Mouse (Mus musculus): ENCODE measurements around the gene Lrp11. TPM values are rescaled to one million over a fixed set of nuclear protein-coding genes. Genes with fewer than 3 reads are reported as not detected.

The Lrp11 gene
- total RNA-seq, 2 experiments from 2014 or later = 15.2 to 16.2 TPM

- DNase-seq = no peak
Observed at GRCm38 (mm10) chr10:7623861-7624518, 34.4 kb downstream of the Lrp11 start.

GRCm38 (mm10) chr10:7629092-7629491 lies 39.5 kb downstream of the Lrp11 start:
- no peak for DNase-seq

GRCm38 (mm10) chr10:7630286-7630685 lies 40.7 kb downstream of the Lrp11 start:
- no peak for DNase-seq

- no peak for DNase-seq
Observed at GRCm38 (mm10) chr10:7630951-7631720, 41.5 kb downstream of the Lrp11 start.

- no peak for DNase-seq
Observed at GRCm38 (mm10) chr10:7640366-7640765, 50.8 kb downstream of the Lrp11 start.

- no peak for DNase-seq
Observed at GRCm38 (mm10) chr10:7645911-7646310, 56.3 kb downstream of the Lrp11 start.

GRCm38 (mm10) chr10:7649059-7649458 lies 59.5 kb downstream of the Lrp11 start:
- no peak for DNase-seq

- no peak for DNase-seq
Observed at GRCm38 (mm10) chr10:7651057-7651456, 61.5 kb downstream of the Lrp11 start.

- DNase-seq = peak in 1 of 2 experiments; percentile 77
Observed at GRCm38 (mm10) chr10:7662471-7663141, 73.0 kb downstream of the Lrp11 start.

GRCm38 (mm10) chr10:7663159-7664026 lies 73.8 kb downstream of the Lrp11 start:
- DNase-seq = peak; percentile 95 to 98

GRCm38 (mm10) chr10:7664027-7664526 lies 74.5 kb downstream of the Lrp11 start:
- DNase-seq = no peak

GRCm38 (mm10) chr10:7664889-7665288 lies 75.3 kb downstream of the Lrp11 start:
- DNase-seq = no peak

GRCm38 (mm10) chr10:7667342-7667802 lies 77.8 kb downstream of the Lrp11 start, which contains the start of gene Nup43:
TSS of gene Nup43 (plus strand) at chr10:7667503.
- peak; percentile 92 to 93 for DNase-seq

GRCm38 (mm10) chr10:7673673-7674072 lies 84.1 kb downstream of the Lrp11 start:
- peak in 1 of 2 experiments; percentile 34 for DNase-seq

Other genes starting within 250 kb of the Lrp11 start
- gene Ulbp1, start 116.2 kb upstream of the Lrp11 start, total RNA-seq (2021) = 1 to 10 TPM; 3.7 to 8.1 TPM
- gene Nup43, start 77.7 kb downstream of the Lrp11 start, total RNA-seq (2021) = 10 to 100 TPM; 10.1 to 11.2 TPM
- 10 to 100 TPM; 71.4 to 78.4 TPM for gene Pcmt1, start 91.3 kb downstream of the Lrp11 start, total RNA-seq (2021)
- gene Lats1, start 91.4 kb downstream of the Lrp11 start, total RNA-seq (2021) = 10 to 100 TPM; 57.1 to 59.3 TPM
- 10 to 100 TPM; 30.6 to 32.6 TPM for gene Katna1, start 136.2 kb downstream of the Lrp11 start, total RNA-seq (2021)
- 100 to 1,000 TPM; 186 to 323 TPM for gene Ginm1, start 203.0 kb downstream of the Lrp11 start, total RNA-seq (2021)
- 10 to 100 TPM; 21.4 to 27.8 TPM for gene Ppil4, start 203.1 kb downstream of the Lrp11 start, total RNA-seq (2021)
- under 1 TPM; 0.13 to 0.33 TPM for gene Zc3h12d, start 242.7 kb downstream of the Lrp11 start, total RNA-seq (2021)

Data from adrenal gland, postnatal 36 days (tissue).